Mouse (Mus musculus): Measurements from ENCODE around the gene Crtc2.
A peak's percentile ranks its signal among the peaks of the same experiment; 100 is the strongest.
"Not testable (repeated sequence)": the region's sequence is repeated elsewhere in the genome, so short reads cannot be mapped to it uniquely, and the experiment has no call there.

Crtc2 gene

DNA sequence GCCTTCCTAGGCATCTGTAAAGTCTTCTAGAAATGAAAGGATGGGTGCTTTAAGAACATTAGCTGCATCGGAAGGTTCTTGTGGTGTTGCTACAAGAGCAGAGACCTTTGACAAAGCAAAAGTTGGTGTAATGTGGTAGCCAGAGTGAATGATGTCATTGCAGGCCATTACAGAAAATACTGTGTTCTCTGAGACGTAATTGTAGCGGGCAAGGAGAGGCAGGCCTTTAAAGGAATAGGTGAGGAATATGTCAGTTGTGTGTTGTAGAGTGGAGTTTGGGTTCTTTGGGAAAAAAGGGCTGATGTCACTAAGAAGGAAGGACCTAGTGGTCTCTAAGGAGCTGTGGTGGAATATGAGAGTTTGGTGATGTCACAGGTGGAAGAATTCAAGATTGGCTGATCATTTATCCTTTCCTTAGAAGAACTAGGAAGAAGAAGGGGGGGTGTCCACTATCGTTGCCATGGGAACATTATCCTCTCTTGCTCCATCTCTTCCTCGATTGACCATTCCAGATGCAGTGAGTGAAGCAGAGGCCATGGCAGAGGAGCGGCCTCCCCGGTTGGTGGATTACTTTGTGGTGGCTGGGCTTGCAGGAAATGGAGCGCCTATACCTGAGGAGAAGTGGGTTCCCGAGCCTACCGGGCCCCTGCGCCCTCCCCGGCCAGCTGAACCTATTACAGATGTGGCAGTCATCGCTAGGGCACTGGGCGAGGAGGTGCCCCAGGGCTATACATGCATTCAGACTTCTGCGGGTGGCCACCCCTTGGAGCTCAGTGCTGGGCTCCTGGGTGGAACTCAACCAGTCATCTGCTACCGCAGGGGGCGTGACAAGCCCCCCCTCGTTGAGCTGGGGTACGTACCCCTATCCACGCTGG, 13.2 kb downstream of the Crtc2 start:
- DNase-seq (ENCODE audit: low spot score): no peak

DNA sequence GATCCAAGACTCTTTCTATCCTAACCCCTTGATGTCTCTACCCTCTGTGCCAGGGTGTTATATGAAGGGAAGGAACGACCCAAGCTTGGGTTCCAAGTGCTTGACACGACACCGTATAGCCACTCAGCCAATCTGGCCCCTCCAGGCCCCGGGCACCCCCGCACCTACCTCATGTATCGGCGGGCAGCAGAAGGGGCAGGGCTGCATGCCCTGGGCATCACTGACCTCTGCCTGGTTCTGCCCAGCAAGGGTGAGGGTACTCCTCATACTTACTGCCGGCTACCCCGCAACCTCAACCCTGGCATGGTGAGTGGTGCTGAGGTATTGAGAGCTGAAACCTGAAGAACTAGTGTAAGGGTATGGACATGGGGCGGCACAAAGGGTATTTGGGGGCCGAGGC, 14.2 kb downstream of the Crtc2 start:
- no peak for DNase-seq (ENCODE audit: low spot score)

DNA sequence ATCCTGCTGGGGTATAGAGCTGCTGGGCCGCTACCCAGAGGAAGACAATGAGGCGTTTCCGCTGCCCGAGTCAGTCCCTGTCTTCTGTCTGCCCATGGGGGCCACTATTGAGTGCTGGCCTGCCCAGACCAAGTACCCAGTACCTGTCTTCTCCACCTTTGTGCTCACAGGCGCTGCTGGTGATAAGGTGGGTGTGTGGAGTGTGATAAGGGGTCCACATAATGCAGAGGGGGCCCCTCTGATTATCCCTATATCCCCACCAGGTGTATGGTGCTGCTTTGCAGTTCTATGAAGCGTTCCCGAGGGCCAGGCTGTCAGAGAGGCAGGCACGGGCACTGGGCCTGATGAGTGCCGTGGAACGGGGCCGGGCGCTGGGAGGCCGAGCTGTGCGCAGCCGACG, 15.0 kb downstream of the Crtc2 start:
- no peak for DNase-seq (ENCODE audit: low spot score)

DNA sequence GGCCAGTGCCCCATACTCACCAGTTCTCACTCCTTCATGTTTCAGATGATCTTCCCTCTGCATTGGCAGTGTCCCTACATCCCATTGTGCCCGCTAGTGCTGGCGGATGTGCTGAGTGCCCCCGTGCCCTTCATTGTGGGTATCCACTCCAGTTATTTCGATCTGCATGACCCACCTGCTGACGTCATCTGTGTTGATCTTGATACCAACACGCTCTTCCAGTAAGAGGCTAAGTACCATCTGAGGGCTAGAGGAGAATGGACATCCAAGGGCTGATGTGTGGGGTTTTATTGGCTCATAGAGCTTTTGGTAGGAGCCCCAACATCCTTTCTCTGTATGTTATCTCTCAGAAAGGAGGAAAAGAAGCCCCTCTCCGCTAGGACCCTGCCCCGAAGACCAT, 16.8 kb downstream of the Crtc2 start:
- DNase-seq (ENCODE audit: low spot score): no peak

DNA sequence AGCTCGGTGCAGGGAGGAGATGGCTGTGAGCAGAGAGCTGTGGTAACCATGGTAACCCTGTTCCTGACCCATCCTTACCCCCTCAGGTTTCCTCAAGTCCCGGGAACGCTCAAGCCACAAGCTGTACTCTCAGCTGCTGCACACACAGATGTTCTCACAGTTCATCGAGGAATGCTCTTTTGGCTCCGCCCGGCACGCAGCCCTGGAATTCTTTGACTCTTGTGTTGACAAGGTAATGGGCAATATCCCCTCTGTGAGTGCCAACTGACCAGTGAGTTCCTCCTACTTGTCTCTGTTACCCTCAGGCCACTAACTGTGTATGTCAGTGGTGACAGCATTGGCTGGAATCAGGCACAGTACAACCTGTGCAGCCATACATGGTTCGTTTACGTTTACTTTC, 18.2 kb downstream of the Crtc2 start:
- no peak for DNase-seq (ENCODE audit: low spot score)

DNA sequence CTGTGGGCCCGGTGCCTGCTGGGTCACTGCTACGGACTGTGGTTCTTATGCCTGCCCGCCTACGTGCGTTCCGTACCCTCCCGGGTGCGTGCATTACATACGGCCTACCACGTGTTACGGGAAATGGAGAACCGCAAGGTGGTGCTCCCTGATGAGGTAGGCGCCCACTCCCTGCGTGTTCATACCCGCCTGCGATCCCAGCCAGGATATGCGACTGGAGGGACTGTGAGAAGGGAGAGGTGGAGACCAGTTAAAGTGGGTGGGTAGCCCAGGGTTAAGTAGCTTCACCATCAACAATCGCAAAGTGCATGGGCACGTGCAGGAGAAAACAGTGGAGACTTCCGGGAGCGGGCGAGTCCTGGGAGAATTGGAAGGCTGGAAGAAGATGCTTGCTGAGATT, 19.9 kb downstream of the Crtc2 start:
- DNase-seq (ENCODE audit: low spot score): no peak

DNA sequence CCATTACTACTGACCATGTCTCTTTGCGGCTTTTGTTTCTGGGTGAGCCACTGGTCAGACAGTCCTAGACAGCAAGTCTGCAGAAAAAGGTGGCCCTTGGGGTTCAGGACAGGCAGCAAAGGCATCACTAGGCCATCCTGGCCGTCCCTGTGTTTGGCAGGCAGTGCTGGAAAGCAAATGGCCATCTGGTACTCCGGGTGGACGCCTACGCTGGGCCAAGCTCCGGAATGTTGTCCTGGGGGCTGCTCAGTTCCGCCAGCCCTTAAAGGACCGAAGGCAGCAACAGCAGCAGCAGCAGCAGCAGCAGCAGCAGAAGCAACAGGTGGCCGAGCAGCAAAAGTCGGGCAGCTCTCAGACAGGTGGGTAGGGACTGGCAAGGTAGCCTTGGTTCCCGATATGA, 21.3 kb downstream of the Crtc2 start:
- no peak for DNase-seq (ENCODE audit: low spot score)

DNA sequence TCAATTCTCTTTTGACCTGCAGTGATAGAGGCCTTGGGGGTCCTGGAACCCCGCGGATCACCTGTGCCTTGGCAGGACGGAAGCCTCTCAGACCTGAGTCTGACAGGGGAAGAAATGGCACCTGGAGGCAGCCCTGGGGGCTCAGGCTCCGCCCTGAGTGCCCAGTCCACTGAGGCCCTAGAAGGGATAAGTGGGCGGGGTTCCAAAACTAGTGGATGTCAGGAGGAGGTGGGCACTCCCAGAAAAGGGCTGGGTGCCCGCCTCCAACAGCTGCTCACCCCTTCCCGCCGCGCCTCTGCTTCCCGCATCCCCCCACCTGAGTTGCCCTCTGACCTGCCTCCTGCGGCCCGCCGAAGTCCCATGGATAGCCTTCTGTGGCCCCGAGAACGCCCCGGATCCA, 22.9 kb downstream of the Crtc2 start:
- DNase-seq (ENCODE audit: low spot score): no peak

DNA sequence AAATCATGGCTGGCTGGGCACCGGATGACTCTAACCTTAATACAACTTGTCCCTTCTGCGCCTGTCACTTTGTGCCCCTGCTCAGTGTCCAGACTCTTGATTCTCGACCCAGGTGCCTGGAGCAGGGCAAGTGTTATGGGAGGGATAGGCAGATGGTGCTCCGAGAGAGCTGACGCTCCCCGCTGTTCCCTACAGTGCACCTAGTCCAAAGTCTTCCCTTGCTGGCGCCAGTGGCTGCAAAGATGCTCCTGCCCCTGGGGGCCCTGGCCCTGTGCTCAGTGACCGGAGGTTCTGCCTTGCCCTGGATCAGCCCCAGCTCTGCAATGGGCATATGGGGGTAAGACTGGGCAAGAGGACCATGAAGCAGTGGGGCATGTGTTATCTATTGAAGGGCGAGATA, 23.8 kb downstream of the Crtc2 start:
- no peak for DNase-seq (ENCODE audit: low spot score)

DNA sequence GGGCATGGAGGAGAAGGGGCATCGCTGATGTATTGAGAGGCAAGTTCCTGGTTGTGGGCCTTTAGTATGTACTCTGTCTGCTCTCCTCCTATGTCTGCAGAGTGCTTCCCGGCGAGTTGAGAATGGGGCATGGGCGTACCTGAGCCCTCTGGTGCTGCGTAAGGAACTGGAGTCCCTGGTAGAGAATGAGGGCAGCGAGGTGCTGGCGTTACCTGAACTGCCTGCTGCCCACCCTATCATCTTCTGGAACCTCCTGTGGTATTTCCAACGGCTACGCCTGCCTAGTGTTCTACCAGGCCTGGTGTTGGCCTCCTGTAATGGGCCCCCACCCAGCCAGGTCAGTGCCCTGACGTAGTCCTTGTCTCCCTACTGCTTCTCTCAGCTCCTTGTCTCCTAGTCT, 24.2 kb downstream of the Crtc2 start:
- DNase-seq (ENCODE audit: low spot score): no peak

DNA sequence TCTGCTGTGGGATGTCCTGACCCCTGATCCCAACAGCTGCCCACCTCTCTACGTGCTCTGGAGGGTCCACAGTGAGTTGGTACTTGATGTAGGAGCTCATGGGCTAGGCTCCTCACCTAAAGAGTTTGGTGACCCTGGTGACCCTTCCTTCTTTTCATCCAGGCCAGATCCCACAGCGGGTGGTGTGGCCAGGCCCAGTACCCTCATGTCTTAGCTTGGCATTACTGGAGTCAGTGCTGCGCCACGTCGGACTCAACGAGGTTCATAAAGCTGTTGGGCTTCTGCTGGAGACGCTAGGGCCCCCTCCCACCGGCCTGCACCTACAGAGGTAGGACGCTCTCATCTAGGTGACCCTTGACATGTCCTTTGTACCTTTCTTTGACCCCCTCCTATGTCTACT, 25.3 kb downstream of the Crtc2 start:
- no peak for DNase-seq (ENCODE audit: low spot score)

DNA sequence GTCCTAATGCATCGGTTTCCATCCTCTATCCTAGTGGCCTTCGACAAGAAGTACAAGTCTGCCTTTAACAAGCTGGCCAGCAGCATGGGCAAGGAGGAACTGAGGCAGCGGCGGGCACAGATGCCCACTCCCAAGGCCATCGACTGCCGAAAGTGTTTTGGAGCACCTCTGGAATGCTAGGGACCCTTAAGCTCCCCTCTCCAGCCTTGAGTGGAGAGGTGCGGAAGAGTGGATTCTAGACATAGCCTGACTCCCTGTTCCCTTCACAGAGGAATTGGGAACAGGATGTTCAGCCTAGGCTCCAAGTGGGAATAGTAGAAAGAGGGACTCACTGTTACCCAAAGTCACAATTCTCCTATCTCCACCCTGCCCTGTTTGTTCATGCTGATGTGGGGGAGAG, 25.8 kb downstream of the Crtc2 start:
- no peak for DNase-seq (ENCODE audit: low spot score)

DNA sequence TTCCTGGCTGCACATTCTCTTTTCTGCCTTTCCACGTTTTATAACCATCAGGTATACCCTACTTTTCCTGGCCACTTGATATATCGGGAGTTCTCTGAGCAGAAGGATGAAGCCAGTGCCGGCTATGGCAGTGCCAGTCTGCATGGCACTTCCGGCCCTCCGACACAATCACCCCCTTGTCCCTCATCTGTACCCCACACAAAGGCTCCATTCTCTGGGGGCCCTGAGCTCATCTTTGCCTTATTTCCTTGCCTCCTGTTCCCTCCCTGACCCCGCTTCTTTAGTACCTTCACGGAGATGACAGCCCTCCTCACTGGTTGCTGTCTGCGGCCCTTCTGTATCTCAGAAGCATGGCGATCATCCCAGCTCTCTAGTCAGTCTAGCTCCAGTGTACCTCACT, 26.7 kb downstream of the Crtc2 start:
- DNase-seq (ENCODE audit: low spot score): no peak

DNA sequence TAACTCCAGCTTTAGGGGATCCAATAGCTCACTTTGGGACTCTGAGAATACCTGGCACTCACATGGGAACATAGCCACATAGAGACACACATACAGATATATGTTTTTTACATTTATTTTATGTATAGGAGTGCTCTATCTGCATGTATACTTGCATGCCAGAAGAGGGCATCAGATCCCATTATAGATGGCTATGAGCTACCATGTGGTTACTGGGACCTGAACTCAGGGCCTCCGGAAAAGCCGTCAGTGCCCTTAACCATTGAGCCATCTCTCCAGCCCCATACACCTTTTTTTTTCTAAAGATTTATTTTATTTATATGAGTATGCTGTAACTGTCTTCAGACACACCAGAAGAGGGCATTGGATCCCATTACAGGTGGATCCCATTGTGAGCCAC, 30.2 kb downstream of the Crtc2 start:
- DNase-seq (ENCODE audit: low spot score): no peak

DNA sequence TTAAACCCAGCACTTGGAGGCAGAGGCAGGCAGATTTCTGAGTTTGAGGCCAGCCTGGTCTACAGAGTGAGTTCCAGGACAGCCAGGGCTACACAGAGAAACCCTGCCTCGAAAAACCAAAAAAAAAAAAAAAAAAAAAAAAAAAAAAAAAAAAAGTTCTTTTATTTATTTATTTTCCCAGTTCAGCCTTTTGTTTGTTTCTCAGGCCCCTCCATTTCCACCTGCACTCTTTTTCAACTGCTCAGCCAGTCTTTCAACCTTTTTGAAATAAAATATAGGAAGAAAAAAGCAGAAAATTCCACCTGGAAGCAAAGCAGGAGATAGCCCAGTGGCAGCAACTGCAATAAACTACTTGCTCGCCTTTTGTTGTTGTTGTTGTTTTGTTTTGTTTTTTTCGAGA, 35.4 kb downstream of the Crtc2 start:
- DNase-seq (ENCODE audit: low spot score): not testable (repeated sequence)

DNA sequence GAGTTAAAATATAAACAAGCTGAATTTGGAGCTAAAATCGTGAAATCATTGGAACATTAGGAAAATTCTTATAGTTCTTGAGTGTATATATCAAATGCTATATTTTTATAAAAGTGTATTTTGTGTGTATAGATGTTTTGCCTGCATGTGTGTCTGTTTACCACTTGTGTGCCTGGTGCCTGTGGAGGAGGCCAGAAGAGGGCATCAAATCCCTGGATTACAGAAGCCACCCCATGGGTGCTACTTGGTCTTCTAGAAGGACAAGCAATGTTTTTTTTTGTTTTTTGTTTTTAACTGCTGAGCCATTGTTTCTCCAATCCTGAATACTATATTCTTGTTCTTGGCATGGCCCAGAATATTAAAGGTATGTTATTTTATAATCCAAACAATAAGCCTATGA, 36.6 kb downstream of the Crtc2 start:
- DNase-seq (ENCODE audit: low spot score): no peak

DNA sequence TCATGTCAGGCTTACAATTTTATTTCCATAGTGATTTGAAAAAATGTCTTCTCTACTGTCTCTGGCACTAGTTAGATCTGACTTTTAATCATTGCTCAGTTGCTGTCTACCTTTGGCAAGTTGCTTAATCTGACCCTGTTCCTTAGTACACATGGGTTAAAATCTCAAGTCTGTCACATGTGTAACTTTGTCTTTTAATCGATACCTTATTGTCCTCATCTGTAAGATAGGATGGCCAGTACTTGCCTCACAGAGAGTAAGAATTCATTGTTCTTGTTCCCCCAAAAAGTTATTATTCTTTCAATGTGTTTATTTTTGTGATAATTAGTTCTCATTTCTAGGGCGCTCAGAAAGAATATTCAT, 38.0 kb downstream of the Crtc2 start:
- no peak for DNase-seq (ENCODE audit: low spot score)

DNA sequence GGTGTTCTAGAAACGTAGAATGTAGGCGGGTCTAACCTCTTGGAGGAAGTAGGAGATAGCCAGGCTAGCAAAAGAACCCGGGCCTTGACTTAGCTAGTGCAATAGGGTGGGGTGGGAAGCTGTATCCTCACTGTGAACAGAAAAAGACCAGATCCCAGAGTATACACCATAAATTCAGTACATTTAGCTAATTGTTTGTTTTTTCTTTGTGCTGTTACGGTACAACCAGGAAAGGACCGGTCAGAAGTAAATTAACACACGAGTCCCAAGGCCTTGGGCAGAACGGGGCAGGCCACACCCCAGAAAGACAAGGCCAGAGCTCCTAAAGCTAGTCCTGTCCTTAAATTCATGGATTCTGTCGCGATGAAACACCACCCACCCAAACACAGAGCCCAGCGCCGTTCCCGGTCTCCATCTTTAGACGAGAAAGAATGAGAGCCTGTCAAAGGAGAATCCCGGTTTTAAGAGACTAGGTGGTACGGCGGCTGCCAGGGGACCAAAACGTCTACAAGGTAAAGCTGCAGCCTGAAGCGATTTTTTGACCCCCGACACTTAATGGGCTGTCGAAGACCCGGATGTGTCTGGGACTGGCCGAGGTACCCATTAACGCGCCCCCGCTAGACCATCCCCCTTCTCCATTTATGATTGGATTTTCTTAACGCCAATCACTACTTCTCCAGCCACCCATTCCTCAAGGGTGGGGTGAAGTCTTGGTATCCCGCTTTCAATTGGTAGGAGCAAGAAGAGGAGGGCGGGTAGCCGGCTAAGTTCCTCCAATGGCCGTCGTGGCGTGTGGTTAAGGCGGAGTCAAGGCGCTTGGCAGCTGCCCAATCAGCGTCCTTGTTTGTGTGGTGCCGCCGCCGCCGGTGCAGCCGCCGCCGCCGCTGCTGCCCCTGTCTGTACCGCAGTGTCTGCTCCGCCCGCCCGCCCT, 38.6 kb downstream of the Crtc2 start, which contains the start of gene Gatad2b:
Gene Gatad2b (plus strand): TSS at position 834 of the 931 bp plus-strand sequence.
- DNase-seq (ENCODE audit: low spot score): peak; percentile 99

DNA sequence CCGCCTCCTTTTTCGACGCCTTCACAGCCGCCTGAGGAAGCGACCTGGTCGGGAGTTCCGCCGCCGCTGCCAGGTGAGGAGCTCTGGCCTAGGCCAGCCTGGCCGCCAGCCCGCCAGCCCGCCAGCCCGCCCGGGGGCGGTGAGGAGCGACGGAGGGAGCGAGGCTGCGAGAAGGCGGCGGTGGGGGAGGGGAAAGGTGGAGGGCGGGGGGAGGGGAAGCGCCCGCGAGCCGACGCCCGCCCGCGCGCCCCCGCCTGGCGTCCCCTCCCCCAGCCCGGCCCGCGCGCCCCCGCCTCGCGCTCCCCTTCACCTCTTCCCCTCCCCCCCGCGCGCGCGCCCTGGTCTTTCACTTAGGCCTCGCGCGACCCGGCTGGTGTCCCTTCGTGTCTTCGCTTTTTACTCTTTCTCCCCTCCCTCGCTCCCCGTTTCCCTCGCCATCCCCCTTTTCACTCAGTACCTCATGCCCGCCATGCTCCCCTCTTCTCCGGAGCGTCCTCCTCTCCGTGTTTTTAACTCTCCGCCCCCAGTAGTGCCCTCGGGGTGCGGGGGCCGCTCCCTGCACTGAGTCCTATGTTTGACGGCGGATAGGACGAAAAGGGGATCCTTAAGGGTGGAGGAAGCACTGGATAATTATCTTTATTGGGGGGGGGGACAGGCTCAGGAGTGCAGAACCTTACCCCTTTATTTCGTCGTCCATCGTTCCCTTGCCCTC, 39.5 kb downstream of the Crtc2 start:
- DNase-seq (ENCODE audit: low spot score): no peak

DNA sequence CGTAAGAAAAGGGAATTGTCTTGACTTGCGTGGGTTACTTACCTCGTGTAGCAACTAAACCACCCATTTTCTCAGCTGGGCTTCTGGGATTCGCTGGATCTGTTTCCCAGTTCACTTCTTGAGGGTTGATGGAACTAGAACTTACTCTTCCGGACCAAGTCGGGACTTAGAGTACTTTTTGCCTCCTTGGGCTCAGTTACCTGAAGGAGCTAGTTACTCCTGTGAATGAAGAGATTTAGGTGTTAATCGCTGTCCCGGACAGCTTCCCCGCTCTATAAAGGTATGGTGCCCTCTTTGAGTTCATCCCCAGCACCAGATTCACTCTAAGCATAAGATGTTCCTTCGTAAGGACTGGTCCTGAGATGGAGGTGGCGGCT, 40.1 kb downstream of the Crtc2 start:
- no peak for DNase-seq (ENCODE audit: low spot score)

DNA sequence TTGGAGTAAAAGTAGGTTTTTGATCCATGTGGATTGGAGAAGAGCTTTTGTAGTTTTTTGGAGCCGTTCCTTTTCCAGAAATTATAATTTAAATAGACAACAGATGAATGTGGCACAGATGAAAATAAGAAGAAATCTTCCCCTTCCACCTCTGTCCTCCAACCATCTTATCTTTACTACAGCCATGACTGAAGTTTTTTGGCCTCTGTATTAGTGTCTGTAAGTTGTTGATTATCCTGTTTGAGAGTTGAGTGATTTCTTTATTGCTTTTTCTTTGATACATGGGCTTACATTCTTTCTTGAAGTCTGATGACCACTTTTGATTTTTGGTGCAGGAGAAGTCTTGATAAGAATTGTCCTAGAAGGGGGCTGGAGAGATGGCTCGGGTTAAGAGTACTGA, 40.7 kb downstream of the Crtc2 start:
- DNase-seq (ENCODE audit: low spot score): no peak

DNA sequence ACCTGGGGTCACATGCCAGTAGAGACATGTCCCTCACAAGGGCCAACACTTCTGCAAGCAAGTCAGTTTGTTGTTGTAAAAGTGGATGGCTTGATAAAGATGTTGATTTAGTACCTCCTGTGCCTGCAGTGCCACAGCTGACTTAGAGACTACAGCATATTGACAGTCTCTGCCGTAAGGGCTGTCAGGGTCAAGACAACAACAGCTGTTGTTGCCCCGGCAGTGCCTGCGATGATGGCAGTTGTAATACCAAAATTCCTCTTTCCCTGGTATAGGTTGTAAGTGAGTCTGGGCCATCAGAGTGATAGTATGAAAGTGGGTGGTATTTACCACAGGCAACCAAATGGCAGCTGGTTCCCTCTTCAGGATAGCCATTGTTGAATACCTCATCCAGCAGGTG, 51.8 kb downstream of the Crtc2 start:
- no peak for DNase-seq (ENCODE audit: low spot score)

DNA sequence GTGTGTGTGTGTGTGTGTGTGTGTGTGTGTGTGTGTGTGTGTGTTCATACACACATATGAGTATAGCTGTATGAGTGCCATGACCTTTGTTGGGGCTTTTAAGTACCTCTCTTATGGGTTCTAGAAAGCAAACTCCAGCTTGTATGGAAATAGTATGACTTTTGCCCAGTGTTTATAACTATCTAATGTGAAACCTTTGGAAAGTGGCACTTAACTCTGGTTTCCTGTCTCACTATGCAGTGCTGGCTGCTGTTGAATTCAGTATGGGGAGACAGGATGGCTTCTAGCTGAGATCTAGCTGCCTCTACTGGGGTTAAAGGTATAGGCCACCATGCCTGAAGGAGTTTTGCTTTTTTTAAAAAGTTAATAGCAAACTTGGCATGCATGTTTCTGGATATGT, 55.6 kb downstream of the Crtc2 start:
- no peak for DNase-seq (ENCODE audit: low spot score)

Data from yolk sac, embryonic 10.5 days (tissue).